Mouse (Mus musculus) lung, adult 2 months (tissue): ENCODE results near the gene Magoh.

Experiments used
- CTCF ChIP-seq: fragments of 200-500 bp; IDR thresholded peaks from 2 replicates; pipeline ENCODE4 v1.5.1; 2011; ENCODE audit warnings: mild to moderate bottlenecking, low read length, control low read depth; ENCODE audit not compliant: insufficient read depth
- POLR2A ChIP-seq: fragments of 200-500 bp; IDR thresholded peaks from 2 replicates; pipeline ENCODE4 v1.6.1; 2011; ENCODE audit warnings: low read depth, mild to moderate bottlenecking, control low read depth, low read length, borderline replicate concordance; ENCODE audit errors: extremely low read depth

GRCm38 (mm10) chr4:107843687-107844086 is 35.9 kb upstream of the Magoh start:
- no peak for TF ChIP-seq CTCF
- no peak for TF ChIP-seq POLR2A
